Mouse (Mus musculus) frontal cortex, postnatal 10 days (tissue): ENCODE measurements around the gene Abhd2.

Experiments
- DNase-seq, 2 experiments: peaks; one replicate each; pipeline ENCODE4 v3.0.0; 2022; ENCODE audit warnings: low spot score in 2 of 2, mixed read lengths in 1 of 2

The Abhd2 gene

GRCm38 (mm10) chr7:79318110-79318801, 45.3 kb downstream of the Abhd2 start:
- DNase-seq = no peak

GRCm38 (mm10) chr7:79323855-79324254, 50.9 kb downstream of the Abhd2 start:
- DNase-seq = no peak

GRCm38 (mm10) chr7:79328769-79329168, 55.8 kb downstream of the Abhd2 start:
- DNase-seq = no peak

GRCm38 (mm10) chr7:79331197-79331596, 58.2 kb downstream of the Abhd2 start:
- DNase-seq = no peak

- DNase-seq = no peak
Measured at GRCm38 (mm10) chr7:79333419-79333818, 60.4 kb downstream of the Abhd2 start.

- no peak for DNase-seq
Measured at GRCm38 (mm10) chr7:79336362-79336910, 63.4 kb downstream of the Abhd2 start.

- DNase-seq = no peak
Measured at GRCm38 (mm10) chr7:79345902-79346301, 72.9 kb downstream of the Abhd2 start.

- no peak for DNase-seq
Measured at GRCm38 (mm10) chr7:79346555-79347075, 73.6 kb downstream of the Abhd2 start.

- DNase-seq = no peak
Measured at GRCm38 (mm10) chr7:79347108-79347813, 74.3 kb downstream of the Abhd2 start.

GRCm38 (mm10) chr7:79348816-79349215, 75.8 kb downstream of the Abhd2 start:
- DNase-seq = no peak

GRCm38 (mm10) chr7:79349738-79350386, 76.9 kb downstream of the Abhd2 start:
- peak; percentile 77 to 80 for DNase-seq

GRCm38 (mm10) chr7:79358350-79359182, 85.6 kb downstream of the Abhd2 start:
- DNase-seq = peak; percentile 68 to 85

- DNase-seq = no peak
Measured at GRCm38 (mm10) chr7:79359183-79359435, 86.1 kb downstream of the Abhd2 start.

GRCm38 (mm10) chr7:79360056-79360455, 87.1 kb downstream of the Abhd2 start:
- no peak for DNase-seq

- DNase-seq = peak; percentile 66 to 81
Measured at GRCm38 (mm10) chr7:79362208-79362607, 89.2 kb downstream of the Abhd2 start.

GRCm38 (mm10) chr7:79362830-79363229, 89.8 kb downstream of the Abhd2 start:
- DNase-seq = no peak

- DNase-seq = peak; percentile 66 to 76
Measured at GRCm38 (mm10) chr7:79363370-79364043, 90.5 kb downstream of the Abhd2 start.

GRCm38 (mm10) chr7:79368664-79369063, 95.7 kb downstream of the Abhd2 start:
- DNase-seq = no peak

GRCm38 (mm10) chr7:79369416-79369815, 96.4 kb downstream of the Abhd2 start:
- no peak for DNase-seq

GRCm38 (mm10) chr7:79371321-79371879, 98.4 kb downstream of the Abhd2 start:
- peak in 1 of 2 experiments; percentile 69 for DNase-seq

- no peak for DNase-seq
Measured at GRCm38 (mm10) chr7:79374017-79374416, 101.0 kb downstream of the Abhd2 start.
